Mouse (Mus musculus) embryonic facial prominence, embryonic 10.5 days (tissue): ENCODE results near the gene Csf1. TPM values are rescaled to one million over a fixed set of nuclear protein-coding genes. Genes with fewer than 3 reads are reported as not detected.
"Not testable (repeated sequence)": the region's sequence is repeated elsewhere in the genome, so short reads cannot be mapped to it uniquely, and the experiment has no call there.

ENCODE experiments used
- DNase-seq: peaks from one replicate; pipeline ENCODE4 v3.0.0-alpha.2; 2017; ENCODE audit warnings: low spot score
- H3K27ac ChIP-seq: fragments of 300-500 bp; sonication (generic); replicated peaks from 2 replicates; pipeline ENCODE4 v1.5.1; 2016; ENCODE audit warnings: mild to moderate bottlenecking
- H3K27me3 ChIP-seq: fragments of 300-500 bp; sonication (generic); replicated peaks from 2 replicates; pipeline ENCODE4 v1.6.1; 2016; ENCODE audit warnings: low read depth, mild to moderate bottlenecking; ENCODE audit not compliant: poor library complexity, severe bottlenecking
- H3K36me3 ChIP-seq: fragments of 300-500 bp; sonication (generic); replicated peaks from 2 replicates; pipeline ENCODE4 v1.6.1; 2016; ENCODE audit warnings: mild to moderate bottlenecking, moderate library complexity
- H3K4me1 ChIP-seq: fragments of 300-500 bp; sonication (generic); 2 replicates; pipeline ENCODE4 v1.6.1; 2016
- H3K4me3 ChIP-seq: fragments of 300-500 bp; sonication (generic); 2 replicates; pipeline ENCODE4 v1.5.1; 2016; ENCODE audit warnings: mild to moderate bottlenecking, moderate library complexity
- H3K9me3 ChIP-seq: fragments of 300-500 bp; sonication (generic); 2 replicates; pipeline ENCODE4 v1.6.1; 2016; ENCODE audit warnings: mild to moderate bottlenecking
- WGBS: fragments of 180-500 bp; shearing (Covaris S2); methylation state at CpG from one replicate; pipeline ENCODE4 v1.1.7; 2016; 5-methylcytosine and 5-hydroxymethylcytosine counted together
- polyA plus RNA-seq: library from polyadenylated mRNA; unstranded; fragments of >200 nt; fragmentation: Nextera tagmentation; extraction: Ambion mirVana; gene quantifications from 2 replicates; pipeline ENCODE4 v1.2.1, GENCODE M21; 2016

Gene Csf1
- polyA plus RNA-seq, 1 experiment from 2014 or later, result 3.8 TPM

- Histone ChIP-seq H3K27ac (peak overlapping the region; percentile 85), H3K9me3 (no peaks in the 10 kb centered on the region), H3K27me3 (no peaks in the 10 kb centered on the region), H3K4me1 (peaks cover 48% of the 10 kb centered on the region), H3K36me3 (peaks cover 21% of the 10 kb centered on the region; the same call in 1 of the 2 replicates), H3K4me3 (no peak overlapping the region)
- WGBS, result 8% methylated on average over 6 of the region's 6 CpGs
- peak; percentile 89 for DNase-seq
Measured at GRCm38 (mm10) chr3:107740578-107741207, 19.6 kb downstream of the Csf1 start.

GRCm38 (mm10) chr3:107739966-107740365 is 20.3 kb downstream of the Csf1 start:
- 71% methylated on average over 2 of the region's 2 CpGs for WGBS
- H3K9me3 ChIP-seq, result no peaks in the 10 kb centered on the region
- peaks cover 48% of the 10 kb centered on the region for H3K4me1 ChIP-seq
- DNase-seq, result peak; percentile 9
- no peak overlapping the region for H3K4me3 ChIP-seq
- peak overlapping the region; percentile 85 for H3K27ac ChIP-seq
- peaks cover 17% of the 10 kb centered on the region; the same call in 1 of the 2 replicates for H3K36me3 ChIP-seq
- no peaks in the 10 kb centered on the region for H3K27me3 ChIP-seq

GRCm38 (mm10) chr3:107739456-107739855 is 20.8 kb downstream of the Csf1 start:
- WGBS, result 77% methylated on average over 3 of the region's 3 CpGs
- peak; percentile 6 for DNase-seq
- Histone ChIP-seq H3K27ac (peak overlapping the region; percentile 85), H3K9me3 (no peaks in the 10 kb centered on the region), H3K4me1 (peaks cover 48% of the 10 kb centered on the region), H3K4me3 (no peak overlapping the region), H3K27me3 (no peaks in the 10 kb centered on the region), H3K36me3 (peaks cover 17% of the 10 kb centered on the region; the same call in 1 of the 2 replicates)

- H3K27ac ChIP-seq, result 0 out of 2 replicates have a peak overlapping the region, but pooled peaks have one; percentile 30
- H3K4me3 ChIP-seq, result no peak overlapping the region
- 80% methylated on average over 1 of the region's 1 CpGs for WGBS
- DNase-seq, result peak; percentile 5
- peaks cover 44% of the 10 kb centered on the region for H3K4me1 ChIP-seq
- no peaks in the 10 kb centered on the region for H3K9me3 ChIP-seq
- H3K36me3 ChIP-seq, result peaks cover 17% of the 10 kb centered on the region; the same call in 1 of the 2 replicates
- no peaks in the 10 kb centered on the region for H3K27me3 ChIP-seq
Measured at GRCm38 (mm10) chr3:107738620-107739019, 21.6 kb downstream of the Csf1 start.

GRCm38 (mm10) chr3:107737609-107738190 is 22.6 kb downstream of the Csf1 start:
- Histone ChIP-seq H3K4me1 (peaks cover 35% of the 10 kb centered on the region), H3K4me3 (no peak overlapping the region), H3K27ac (no peak overlapping the region), H3K27me3 (no peaks in the 10 kb centered on the region), H3K36me3 (peaks cover 9% of the 10 kb centered on the region; the same call in 1 of the 2 replicates), H3K9me3 (no peaks in the 10 kb centered on the region)
- WGBS, result 75% methylated on average over 1 of the region's 1 CpGs
- DNase-seq, result no peak

GRCm38 (mm10) chr3:107735620-107736019 is 24.6 kb downstream of the Csf1 start:
- H3K4me1 ChIP-seq, result peaks cover 14% of the 10 kb centered on the region
- not testable (repeated sequence) for H3K36me3 ChIP-seq, H3K27me3 ChIP-seq, DNase-seq, H3K27ac ChIP-seq, H3K9me3 ChIP-seq, H3K4me3 ChIP-seq
- WGBS, result 92% methylated on average over 13 of the region's 13 CpGs

- H3K4me1 ChIP-seq, result no peaks in the 10 kb centered on the region
- H3K9me3 ChIP-seq, result no peaks in the 10 kb centered on the region
- no peaks in the 10 kb centered on the region for H3K27me3 ChIP-seq
- no peak overlapping the region for H3K27ac ChIP-seq
- no peak for DNase-seq
- 93% methylated on average over 1 of the region's 1 CpGs for WGBS
- no peaks in the 10 kb centered on the region for H3K36me3 ChIP-seq
- H3K4me3 ChIP-seq, result no peak overlapping the region
Measured at GRCm38 (mm10) chr3:107733329-107733728, 26.9 kb downstream of the Csf1 start.

GRCm38 (mm10) chr3:107730236-107730635 is 30.0 kb downstream of the Csf1 start:
- no peaks in the 10 kb centered on the region for H3K4me1 ChIP-seq
- H3K27ac ChIP-seq, result no peak overlapping the region
- peak; percentile 3 for DNase-seq
- no peak overlapping the region for H3K4me3 ChIP-seq
- H3K27me3 ChIP-seq, result no peaks in the 10 kb centered on the region
- no peaks in the 10 kb centered on the region for H3K36me3 ChIP-seq
- 45% methylated on average over 2 of the region's 2 CpGs for WGBS
- H3K9me3 ChIP-seq, result no peaks in the 10 kb centered on the region

GRCm38 (mm10) chr3:107728509-107728908 is 31.8 kb downstream of the Csf1 start:
- Histone ChIP-seq H3K27me3 (no peaks in the 10 kb centered on the region), H3K4me3 (no peak overlapping the region), H3K9me3 (no peaks in the 10 kb centered on the region), H3K4me1 (no peaks in the 10 kb centered on the region), H3K36me3 (no peaks in the 10 kb centered on the region), H3K27ac (no peak overlapping the region)
- 54% methylated on average over 1 of the region's 1 CpGs for WGBS
- peak; percentile 3 for DNase-seq

GRCm38 (mm10) chr3:107715971-107716370 is 44.3 kb downstream of the Csf1 start:
- Histone ChIP-seq H3K27ac (no peak overlapping the region), H3K9me3 (no peaks in the 10 kb centered on the region), H3K4me1 (peaks cover 6% of the 10 kb centered on the region; the same call in 1 of the 2 replicates), H3K36me3 (no peaks in the 10 kb centered on the region), H3K27me3 (no peaks in the 10 kb centered on the region), H3K4me3 (no peak overlapping the region)
- no peak for DNase-seq
- WGBS, result 78% methylated on average over 1 of the region's 1 CpGs

- DNase-seq, result no peak
- peaks cover 6% of the 10 kb centered on the region; the same call in 1 of the 2 replicates for H3K4me1 ChIP-seq
- WGBS, result 70% methylated on average over 5 of the region's 5 CpGs
- no peak overlapping the region for H3K27ac ChIP-seq
- H3K4me3 ChIP-seq, result no peak overlapping the region
- H3K27me3 ChIP-seq, result no peaks in the 10 kb centered on the region
- no peaks in the 10 kb centered on the region for H3K9me3 ChIP-seq
- H3K36me3 ChIP-seq, result no peaks in the 10 kb centered on the region
Measured at GRCm38 (mm10) chr3:107714276-107714933, 45.9 kb downstream of the Csf1 start.

GRCm38 (mm10) chr3:107712081-107712480 is 48.2 kb downstream of the Csf1 start:
- DNase-seq, result no peak
- 54% methylated on average over 3 of the region's 3 CpGs for WGBS

More at GRCm38 (mm10) chr3:107712081-107712480, 48.2 kb downstream of the Csf1 start:
- Histone ChIP-seq H3K27ac (no peak overlapping the region), H3K36me3 (no peaks in the 10 kb centered on the region), H3K27me3 (no peaks in the 10 kb centered on the region), H3K9me3 (no peaks in the 10 kb centered on the region), H3K4me3 (no peak overlapping the region), H3K4me1 (peaks cover 6% of the 10 kb centered on the region; the same call in 1 of the 2 replicates)
